Mouse (Mus musculus) thymus, adult 18-20 months (tissue): ENCODE measurements around the gene Tmcc1.
"Not testable (repeated sequence)": the region's sequence is repeated elsewhere in the genome, so short reads cannot be mapped to it uniquely, and the experiment has no call there.

Source experiments
- DNase-seq, 2 experiments: peaks; one replicate each; pipeline ENCODE4 v3.0.0; 2022; ENCODE audit warnings: mixed read lengths in 2 of 2

Tmcc1 gene

GRCm38 (mm10) chr6:116073610-116074009, 119.7 kb downstream of the Tmcc1 start:
- no peak for DNase-seq

- no peak for DNase-seq
Measured at GRCm38 (mm10) chr6:116072746-116073261, 120.5 kb downstream of the Tmcc1 start.

GRCm38 (mm10) chr6:116072221-116072745, 121.0 kb downstream of the Tmcc1 start:
- no peak for DNase-seq

GRCm38 (mm10) chr6:116071781-116072180, 121.5 kb downstream of the Tmcc1 start:
- DNase-seq, result no peak

- no peak for DNase-seq
Measured at GRCm38 (mm10) chr6:116070558-116070957, 122.7 kb downstream of the Tmcc1 start.

GRCm38 (mm10) chr6:116063516-116063915, 129.8 kb downstream of the Tmcc1 start:
- DNase-seq, result no peak

GRCm38 (mm10) chr6:116059542-116059941, 133.7 kb downstream of the Tmcc1 start:
- DNase-seq, result not testable (repeated sequence)

- no peak for DNase-seq
Measured at GRCm38 (mm10) chr6:116058541-116059300, 134.6 kb downstream of the Tmcc1 start.

- no peak for DNase-seq
Measured at GRCm38 (mm10) chr6:116056676-116057264, 136.5 kb downstream of the Tmcc1 start.

- DNase-seq, result no peak
Measured at GRCm38 (mm10) chr6:116055766-116056165, 137.5 kb downstream of the Tmcc1 start.

- DNase-seq, result no peak
Measured at GRCm38 (mm10) chr6:116055001-116055471, 138.2 kb downstream of the Tmcc1 start.

- DNase-seq, result no peak
Measured at GRCm38 (mm10) chr6:116047896-116048295, 145.4 kb downstream of the Tmcc1 start.

GRCm38 (mm10) chr6:116047366-116047765, 145.9 kb downstream of the Tmcc1 start:
- DNase-seq, result no peak

GRCm38 (mm10) chr6:116044039-116044438, 149.2 kb downstream of the Tmcc1 start:
- no peak for DNase-seq

GRCm38 (mm10) chr6:116038222-116038621, 155.1 kb downstream of the Tmcc1 start:
- no peak for DNase-seq

- no peak for DNase-seq
Measured at GRCm38 (mm10) chr6:116037281-116037831, 155.9 kb downstream of the Tmcc1 start.

GRCm38 (mm10) chr6:116036555-116036954, 156.7 kb downstream of the Tmcc1 start:
- no peak for DNase-seq

GRCm38 (mm10) chr6:116031052-116031451, 162.2 kb downstream of the Tmcc1 start:
- DNase-seq, result no peak

- no peak for DNase-seq
Measured at GRCm38 (mm10) chr6:116024666-116025065, 168.6 kb downstream of the Tmcc1 start.

- DNase-seq, result no peak
Measured at GRCm38 (mm10) chr6:116021961-116022485, 171.3 kb downstream of the Tmcc1 start.

- no peak for DNase-seq
Measured at GRCm38 (mm10) chr6:116015902-116016301, 177.4 kb downstream of the Tmcc1 start.

GRCm38 (mm10) chr6:116014111-116014510, 179.2 kb downstream of the Tmcc1 start:
- DNase-seq, result no peak

GRCm38 (mm10) chr6:116013687-116014086, 179.6 kb downstream of the Tmcc1 start:
- DNase-seq, result no peak
